Mouse (Mus musculus): ENCODE results near the gene Rap1b.

GRCm38 (mm10) chr10:117782491-117783260 lies 63.2 kb downstream of the Rap1b start:
- TF ChIP-seq GATA1 (IDR thresholded peaks at IDR 0.05; ENCODE audit: borderline replicate concordance, low read length) (no peak), FLI1 (IDR thresholded peaks at IDR 0.05; ENCODE audit: low read length) (no peak)

Measured in megakaryocyte, embryonic 14.5 days (primary cell).